Mouse (Mus musculus) stomach, embryonic 16.5 days (tissue): Measurements from ENCODE around the gene Dda1. TPM values are rescaled to one million over a fixed set of nuclear protein-coding genes. Genes with fewer than 3 reads are reported as not detected.

Experiments
- ATAC-seq: fragments of 200-750 bp; cut with Nextera tagmentation; 2 replicates; pipeline ENCODE4 v1.8.0; 2017; ENCODE audit warnings: moderate number of reproducible peaks, moderate TSS enrichment; ENCODE audit not compliant: insufficient read depth, low FRiP score
- H3K27ac ChIP-seq: fragments of 300-500 bp; sonication (generic); 2 replicates; pipeline ENCODE4 v1.5.1; 2014; ENCODE audit warnings: low read length
- H3K27me3 ChIP-seq: fragments of 300-500 bp; sonication (generic); 2 replicates; pipeline ENCODE4 v1.6.1; 2014; ENCODE audit warnings: low read length, control low read depth, mixed read lengths; ENCODE audit not compliant: control insufficient read depth, insufficient read depth
- H3K36me3 ChIP-seq: fragments of 300-500 bp; sonication (generic); 2 replicates; pipeline ENCODE4 v1.6.1; 2014; ENCODE audit warnings: low read length; ENCODE audit not compliant: control insufficient read depth, insufficient read depth
- H3K4me1 ChIP-seq: fragments of 300-500 bp; sonication (generic); 2 replicates; pipeline ENCODE4 v1.6.1; 2014; ENCODE audit warnings: low read length, control low read depth, mixed read lengths; ENCODE audit not compliant: control insufficient read depth, insufficient read depth
- H3K4me2 ChIP-seq: fragments of 300-500 bp; sonication (generic); 2 replicates; pipeline ENCODE4 v1.6.1; 2014; ENCODE audit warnings: low read depth, low read length, mixed read lengths
- H3K4me3 ChIP-seq: fragments of 300-500 bp; sonication (generic); replicated peaks from 2 replicates; pipeline ENCODE4 v1.5.1; 2014; ENCODE audit warnings: mild to moderate bottlenecking, low read length
- H3K9ac ChIP-seq: fragments of 300-500 bp; sonication (generic); 2 replicates; pipeline ENCODE4 v1.6.1; 2014; ENCODE audit warnings: low read length
- H3K9me3 ChIP-seq: fragments of 300-500 bp; sonication (generic); replicated peaks from 2 replicates; pipeline ENCODE4 v1.6.1; 2016; ENCODE audit warnings: low read length, control low read depth; ENCODE audit not compliant: control insufficient read depth
- WGBS: fragments of 180-500 bp; shearing (Covaris S2); extraction: QIAGEN DNeasy Blood & Tissue Kit; methylation state at CpG from one replicate; pipeline ENCODE4 v1.1.7; 2014; 5-methylcytosine and 5-hydroxymethylcytosine counted together
- polyA plus RNA-seq: library from polyadenylated mRNA; unstranded; fragments of >200 nt; fragmentation: Nextera tagmentation; extraction: Ambion mirVana; gene quantifications from 2 replicates; pipeline ENCODE4 v1.2.1, GENCODE M21; 2015

Gene Dda1
- polyA plus RNA-seq, 1 experiment from 2014 or later, result 87.1 TPM

- Histone ChIP-seq H3K27ac (no peak overlapping the region), H3K27me3 (no peaks in the 10 kb centered on the region), H3K9ac (no peak overlapping the region), H3K4me3 (no peak overlapping the region), H3K4me1 (peaks cover 3% of the 10 kb centered on the region; the same call in 1 of the 2 replicates), H3K4me2 (no peak overlapping the region), H3K36me3 (no peaks in the 10 kb centered on the region; the same call in 1 of the 2 replicates), H3K9me3 (no peaks in the 10 kb centered on the region)
- 45% methylated on average over 22 of the region's 22 CpGs for WGBS
- no peak for ATAC-seq
Measured at GRCm38 (mm10) chr8:71456906-71457305, 12.1 kb upstream of the Dda1 start.

DNA sequence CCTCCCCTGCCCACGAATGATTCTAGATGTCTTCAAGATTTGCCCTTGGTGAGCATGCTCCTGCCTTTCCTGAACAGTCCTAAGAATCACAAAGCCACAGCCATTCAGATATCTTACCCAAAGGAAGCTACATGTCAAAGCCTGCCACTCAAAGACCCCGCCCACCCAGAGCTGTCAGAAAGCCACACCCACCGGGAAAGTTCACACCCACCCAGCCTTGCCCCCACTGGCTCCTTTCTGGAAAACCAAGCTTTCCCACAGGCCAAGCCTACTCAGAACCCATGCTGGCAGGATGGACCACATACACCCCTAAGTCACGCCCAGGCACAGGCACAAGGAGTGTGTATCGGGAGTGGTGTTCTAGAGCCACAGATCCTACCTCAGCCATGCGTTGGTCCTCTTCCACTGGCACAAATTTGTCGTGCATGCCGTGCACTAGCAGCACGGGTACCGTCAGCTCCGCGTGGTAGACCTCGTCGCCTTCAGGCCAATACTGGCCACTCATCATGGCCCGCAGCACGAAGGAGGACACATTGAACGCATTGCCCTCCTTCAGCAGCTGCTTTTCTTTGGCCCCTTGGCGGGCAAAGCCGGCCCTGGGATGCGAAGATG is 11.2 kb upstream of the Dda1 start:
- Histone ChIP-seq H3K9me3 (no peaks in the 10 kb centered on the region), H3K36me3 (no peaks in the 10 kb centered on the region; the same call in 1 of the 2 replicates), H3K4me2 (no peak overlapping the region), H3K9ac (no peak overlapping the region), H3K27me3 (no peaks in the 10 kb centered on the region), H3K4me3 (no peak overlapping the region), H3K27ac (no peak overlapping the region), H3K4me1 (peaks cover 10% of the 10 kb centered on the region; the same call in 1 of the 2 replicates)
- no peak for ATAC-seq
- 81% methylated on average over 20 of the region's 20 CpGs for WGBS

- no peak overlapping the region for H3K9ac ChIP-seq
- 93% methylated on average over 6 of the region's 6 CpGs for WGBS
- no peak overlapping the region for H3K4me3 ChIP-seq
- no peaks in the 10 kb centered on the region for H3K9me3 ChIP-seq
- H3K27ac ChIP-seq, result no peak overlapping the region
- H3K27me3 ChIP-seq, result no peaks in the 10 kb centered on the region
- no peak for ATAC-seq
- H3K36me3 ChIP-seq, result no peaks in the 10 kb centered on the region; the same call in 1 of the 2 replicates
- peaks cover 24% of the 10 kb centered on the region for H3K4me1 ChIP-seq
- no peak overlapping the region for H3K4me2 ChIP-seq
Measured at GRCm38 (mm10) chr8:71460716-71461115, 8.3 kb upstream of the Dda1 start.

GRCm38 (mm10) chr8:71461152-71461840 is 7.7 kb upstream of the Dda1 start:
- no peaks in the 10 kb centered on the region for H3K9me3 ChIP-seq
- H3K36me3 ChIP-seq, result no peaks in the 10 kb centered on the region; the same call in 1 of the 2 replicates
- H3K9ac ChIP-seq, result no peak overlapping the region
- H3K4me2 ChIP-seq, result no peak overlapping the region
- H3K4me1 ChIP-seq, result peaks cover 27% of the 10 kb centered on the region
- H3K27me3 ChIP-seq, result no peaks in the 10 kb centered on the region
- ATAC-seq, result no peak
- H3K27ac ChIP-seq, result no peak overlapping the region
- H3K4me3 ChIP-seq, result no peak overlapping the region
- WGBS, result 82% methylated on average over 47 of the region's 47 CpGs

DNA sequence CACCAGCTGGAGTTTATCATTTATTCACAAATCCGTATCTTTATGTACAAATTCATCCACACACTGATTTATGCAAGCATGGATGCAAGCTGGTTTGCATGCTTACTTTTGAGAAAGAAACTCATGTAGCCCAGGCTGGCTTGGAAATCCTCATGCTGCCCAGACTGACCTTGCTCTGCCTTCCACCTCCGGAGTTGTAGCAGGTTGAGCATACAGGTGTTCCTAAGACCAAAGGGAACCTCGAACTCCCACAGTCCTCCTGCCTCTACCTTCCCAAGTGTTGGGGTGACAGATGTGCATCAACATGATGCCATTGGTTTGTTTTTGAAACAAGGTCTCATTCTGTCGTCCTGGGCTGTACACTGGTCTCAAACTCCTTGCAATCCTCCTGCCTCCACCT is 6.8 kb upstream of the Dda1 start:
- Histone ChIP-seq H3K36me3 (no peaks in the 10 kb centered on the region; the same call in 1 of the 2 replicates), H3K9me3 (no peaks in the 10 kb centered on the region), H3K4me2 (peak overlapping the region; percentile 81), H3K4me1 (peaks cover 26% of the 10 kb centered on the region), H3K27ac (no peak overlapping the region), H3K4me3 (peak overlapping the region; percentile 78; the same call in 1 of the 2 replicates), H3K27me3 (no peaks in the 10 kb centered on the region), H3K9ac (peak overlapping the region; percentile 82; the same call in 1 of the 2 replicates)
- no peak for ATAC-seq
- WGBS, result 69% methylated on average over 4 of the region's 4 CpGs

DNA sequence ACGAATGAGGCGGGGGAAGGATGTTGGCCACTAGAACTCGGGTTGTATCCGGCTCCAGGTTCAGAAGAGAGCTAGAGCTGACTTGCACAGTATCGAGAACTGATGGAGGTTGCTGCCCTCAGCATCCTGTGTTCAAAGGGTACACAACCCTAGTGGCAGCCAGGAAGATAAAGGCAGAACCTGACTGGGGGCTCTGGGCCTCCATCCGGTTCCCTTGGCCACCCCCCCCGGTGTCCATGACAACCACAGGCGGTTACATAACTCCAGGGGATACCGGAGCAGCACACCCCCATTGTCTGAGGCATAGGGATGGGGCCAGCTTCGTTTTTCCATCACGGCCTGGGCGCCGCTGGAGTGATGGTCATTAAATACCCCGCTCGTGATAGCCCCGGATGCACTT is 6.2 kb upstream of the Dda1 start:
- Histone ChIP-seq H3K36me3 (no peaks in the 10 kb centered on the region; the same call in 1 of the 2 replicates), H3K27ac (0 out of 2 replicates have a peak overlapping the region, but pooled peaks have one; percentile 20), H3K27me3 (no peaks in the 10 kb centered on the region), H3K4me1 (peaks cover 24% of the 10 kb centered on the region), H3K4me2 (peak overlapping the region; percentile 81), H3K4me3 (peak overlapping the region; percentile 78), H3K9me3 (no peaks in the 10 kb centered on the region), H3K9ac (peak overlapping the region; percentile 82)
- ATAC-seq, result no peak
- 4% methylated on average over 16 of the region's 16 CpGs for WGBS

DNA sequence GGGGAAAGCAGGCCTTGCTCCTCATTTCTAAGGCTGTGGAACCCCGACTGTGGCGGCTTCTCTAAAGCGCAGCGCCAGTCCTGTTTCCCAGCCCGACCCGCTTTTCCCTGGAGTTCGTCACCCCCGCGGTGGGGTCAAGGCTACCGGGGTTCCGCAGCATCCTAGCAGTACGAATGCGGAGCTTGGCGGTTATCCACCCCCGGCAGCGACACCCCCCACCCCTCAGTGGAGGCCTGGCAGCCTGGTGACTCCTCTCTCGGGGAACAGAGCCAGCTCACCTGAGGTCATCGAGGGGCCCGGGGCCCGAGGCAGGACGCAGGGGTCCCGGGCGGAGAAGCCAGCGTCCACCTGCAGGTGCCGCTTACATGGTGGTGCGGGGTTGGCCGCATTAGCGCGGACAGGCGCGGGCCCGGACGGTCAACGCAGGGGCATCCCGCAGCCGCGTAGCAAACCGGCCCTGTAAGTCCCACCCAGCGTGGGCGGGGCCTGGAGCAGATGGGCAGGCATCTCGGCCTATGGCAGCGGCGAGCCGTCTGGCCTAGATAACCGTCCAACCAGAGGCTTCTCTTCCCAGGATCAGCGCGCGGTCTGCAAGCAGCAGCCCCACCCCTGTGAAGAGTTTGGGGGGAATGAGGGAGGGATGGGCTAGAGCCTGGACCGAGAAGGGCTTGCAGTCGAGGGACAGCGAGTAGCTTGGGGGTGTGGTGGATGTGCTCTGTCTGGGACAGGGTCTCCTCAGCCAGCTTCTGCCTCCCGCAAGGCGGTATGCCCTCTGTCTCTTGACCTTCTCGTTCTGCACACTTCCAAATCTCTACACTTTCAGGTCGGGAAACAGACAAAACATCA is 5.6 kb upstream of the Dda1 start, which contains the start of gene Abhd8:
TSS of gene Abhd8 (minus strand) at position 468 of the 846 bp plus-strand sequence.
- peak within 1 kb of the TSS; percentile 94 for H3K27ac ChIP-seq
- peak within 1 kb of the TSS; percentile 82 for H3K9ac ChIP-seq
- peak; percentile 82 for ATAC-seq
- no peaks in the 10 kb centered on the region for H3K9me3 ChIP-seq
- whole genome bisulfite sequencing, result under 1% methylated on average over 55 of the region's 55 CpGs
- H3K4me2 ChIP-seq, result peak within 1 kb of the TSS; percentile 81
- H3K4me3 ChIP-seq, result peak within 1 kb of the TSS; percentile 78
- peaks cover 24% of the 10 kb centered on the region for H3K4me1 ChIP-seq
- no peaks in the 10 kb centered on the region; the same call in 1 of the 2 replicates for H3K36me3 ChIP-seq
- no peaks in the 10 kb centered on the region for H3K27me3 ChIP-seq

DNA sequence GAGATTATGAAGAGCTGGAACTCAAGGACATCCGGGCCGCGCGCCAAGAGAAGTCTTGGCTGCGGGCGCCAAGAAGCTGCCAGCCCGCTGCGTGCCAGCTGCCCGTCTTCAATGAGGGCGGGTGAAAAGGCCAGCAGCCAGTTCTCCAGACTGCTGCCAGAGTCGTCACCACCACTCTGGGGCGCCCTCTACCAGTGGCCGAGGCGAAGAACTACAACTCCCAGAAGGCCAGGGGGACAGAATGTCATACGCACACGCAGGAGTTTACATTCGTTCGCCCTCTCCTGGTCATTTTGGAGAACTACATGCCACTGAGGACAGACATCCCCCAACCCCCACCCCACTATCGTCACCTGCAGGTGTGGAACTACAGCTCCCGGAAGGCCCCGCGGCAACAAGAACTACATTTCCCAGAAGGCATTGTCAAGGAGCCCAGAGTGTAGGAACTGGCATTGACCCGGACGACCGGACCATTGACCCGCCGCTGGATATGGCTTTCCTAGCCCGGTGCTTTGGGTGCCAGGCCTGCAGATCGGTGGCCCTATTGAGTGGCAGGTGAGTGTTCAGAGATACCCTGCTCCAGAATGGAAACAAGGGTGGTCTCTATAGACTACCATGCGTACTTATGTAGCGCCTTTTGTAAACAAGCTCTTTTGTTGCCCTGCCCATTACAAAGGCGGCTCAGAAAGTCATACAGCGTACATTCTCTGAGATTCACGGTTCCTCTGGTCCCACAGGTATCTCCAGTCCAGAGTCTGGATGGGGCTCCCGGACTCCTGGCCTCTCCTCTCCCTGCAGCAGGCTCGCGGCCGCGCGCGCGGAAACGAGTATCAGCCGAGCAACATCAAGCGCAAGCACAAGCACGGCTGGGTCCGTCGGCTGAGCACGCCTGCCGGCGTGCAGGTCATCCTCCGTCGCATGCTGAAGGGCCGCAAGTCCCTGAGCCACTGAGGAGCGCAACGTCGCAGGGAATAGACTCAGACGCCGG is 4.2 kb upstream of the Dda1 start, which contains the start of gene Mrpl34:
TSS of gene Mrpl34 (plus strand) at position 447 of the 988 bp plus-strand sequence.
- Histone ChIP-seq H3K27me3 (no peaks in the 10 kb centered on the region), H3K9me3 (no peaks in the 10 kb centered on the region), H3K27ac (peak within 1 kb of the TSS; percentile 94), H3K36me3 (no peaks in the 10 kb centered on the region), H3K9ac (peak within 1 kb of the TSS; percentile 75), H3K4me1 (peaks cover 25% of the 10 kb centered on the region), H3K4me3 (peak within 1 kb of the TSS; percentile 78), H3K4me2 (peak within 1 kb of the TSS; percentile 81)
- WGBS, result under 1% methylated on average over 59 of the region's 59 CpGs
- ATAC-seq, result peak; percentile 79
